Mouse (Mus musculus) lung, embryonic 14.5 days (tissue): ENCODE measurements around the gene Grap. TPM values are rescaled to one million over a fixed set of nuclear protein-coding genes. Genes with fewer than 3 reads are reported as not detected.
"Not testable (repeated sequence)": the region's sequence is repeated elsewhere in the genome, so short reads cannot be mapped to it uniquely, and the experiment has no call there.

Source experiments
- ATAC-seq: fragments of 200-750 bp; cut with Nextera tagmentation; 2 replicates; pipeline ENCODE4 v1.8.0; 2017; ENCODE audit warnings: mild to moderate bottlenecking, moderate TSS enrichment, moderate library complexity; ENCODE audit not compliant: insufficient read depth
- DNase-seq: peaks from one replicate; pipeline ENCODE4 v3.0.0-alpha.2; 2015
- H3K27ac ChIP-seq: fragments of 300-500 bp; sonication (generic); 2 replicates; pipeline ENCODE4 v1.5.1; 2014; ENCODE audit warnings: low read depth, mild to moderate bottlenecking, moderate library complexity
- H3K27me3 ChIP-seq: fragments of 300-500 bp; sonication (generic); 2 replicates; pipeline ENCODE4 v1.6.1; 2014; ENCODE audit warnings: low read length, control low read depth; ENCODE audit not compliant: insufficient read depth
- H3K36me3 ChIP-seq: fragments of 300-500 bp; sonication (generic); 2 replicates; pipeline ENCODE4 v1.6.1; 2014; ENCODE audit warnings: control low read depth; ENCODE audit not compliant: insufficient read depth
- H3K4me1 ChIP-seq: fragments of 300-500 bp; sonication (generic); 2 replicates; pipeline ENCODE4 v1.6.1; 2014; ENCODE audit warnings: antibody characterized with exemption, control low read depth; ENCODE audit not compliant: insufficient read depth
- H3K4me2 ChIP-seq: fragments of 300-500 bp; sonication (generic); 2 replicates; pipeline ENCODE4 v1.6.1; 2014; ENCODE audit warnings: mild to moderate bottlenecking
- H3K4me3 ChIP-seq: fragments of 300-500 bp; sonication (generic); 2 replicates; pipeline ENCODE4 v1.5.1; 2014; ENCODE audit warnings: low read depth, low read length
- H3K9ac ChIP-seq: fragments of 300-500 bp; sonication (generic); 2 replicates; pipeline ENCODE4 v1.6.1; 2014
- H3K9me3 ChIP-seq: fragments of 300-500 bp; sonication (generic); 2 replicates; pipeline ENCODE4 v1.6.1; 2016; ENCODE audit warnings: low read depth, low read length, control low read depth
- CTCF ChIP-seq: IDR thresholded peaks from 2 replicates; pipeline ENCODE4 v1.5.1; 2016; ENCODE audit warnings: antibody characterized with exemption, low read depth
- WGBS: fragments of 180-500 bp; shearing (Covaris S2); extraction: QIAGEN DNeasy Blood & Tissue Kit; methylation state at CpG from one replicate; pipeline ENCODE4 v1.1.7; 2014; 5-methylcytosine and 5-hydroxymethylcytosine counted together
- polyA plus RNA-seq: library from polyadenylated mRNA; unstranded; fragments of >200 nt; fragmentation: Nextera tagmentation; extraction: Ambion mirVana; gene quantifications from 2 replicates; pipeline ENCODE4 v1.2.1, GENCODE M21; 2014

Gene Grap
- polyA plus RNA-seq, 1 experiment from 2014 or later, result 29.5 TPM

DNA sequence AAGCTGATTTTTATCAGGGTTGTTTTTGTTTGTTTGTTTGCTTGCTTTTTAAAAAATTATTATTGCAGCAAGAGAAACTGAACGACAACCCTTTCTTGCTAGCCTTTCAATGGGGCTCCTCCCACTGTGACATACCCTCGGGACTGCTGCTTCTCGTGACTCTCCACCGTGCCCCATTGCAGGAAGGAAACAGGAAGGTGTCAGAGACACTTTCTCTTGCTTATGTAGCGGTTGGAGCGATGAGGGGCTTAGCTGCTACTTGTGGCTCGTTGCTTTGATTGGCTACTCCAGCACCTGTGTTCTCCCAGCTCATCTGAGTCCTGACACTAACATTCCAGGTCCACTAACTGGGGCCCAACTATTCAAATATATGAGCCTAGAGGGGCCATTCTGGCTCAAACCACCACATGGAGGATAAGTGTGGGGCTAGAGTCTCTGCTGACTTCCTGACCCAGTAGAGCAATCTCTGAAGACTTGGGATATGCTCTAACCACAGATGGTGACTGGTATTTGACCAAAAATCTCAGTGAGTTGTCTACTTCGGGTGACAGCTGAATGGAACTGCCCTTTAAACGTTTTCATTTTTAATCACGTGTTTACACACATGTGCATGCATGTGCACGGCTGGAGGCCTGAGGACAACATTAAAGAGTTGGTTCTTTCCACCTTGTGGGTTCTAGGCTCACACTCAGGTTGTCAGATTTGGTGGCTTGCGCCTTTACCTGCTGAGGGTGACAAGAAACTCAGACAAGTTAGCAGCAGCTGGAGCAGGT, 14.1 kb upstream of the Grap start:
- H3K36me3 ChIP-seq, result no peaks in the 10 kb centered on the region
- no peak overlapping the region for H3K4me3 ChIP-seq
- no peaks in the 10 kb centered on the region for H3K27me3 ChIP-seq
- H3K4me2 ChIP-seq, result no peak overlapping the region
- TF ChIP-seq CTCF, result no peak
- H3K9me3 ChIP-seq, result no peaks in the 10 kb centered on the region
- DNase-seq (peak; percentile 30), ATAC-seq (no peak)
- no peak overlapping the region for H3K27ac ChIP-seq
- no peaks in the 10 kb centered on the region for H3K4me1 ChIP-seq
- H3K9ac ChIP-seq, result no peak overlapping the region
- 61% methylated on average over 12 of the region's 12 CpGs for WGBS

DNA sequence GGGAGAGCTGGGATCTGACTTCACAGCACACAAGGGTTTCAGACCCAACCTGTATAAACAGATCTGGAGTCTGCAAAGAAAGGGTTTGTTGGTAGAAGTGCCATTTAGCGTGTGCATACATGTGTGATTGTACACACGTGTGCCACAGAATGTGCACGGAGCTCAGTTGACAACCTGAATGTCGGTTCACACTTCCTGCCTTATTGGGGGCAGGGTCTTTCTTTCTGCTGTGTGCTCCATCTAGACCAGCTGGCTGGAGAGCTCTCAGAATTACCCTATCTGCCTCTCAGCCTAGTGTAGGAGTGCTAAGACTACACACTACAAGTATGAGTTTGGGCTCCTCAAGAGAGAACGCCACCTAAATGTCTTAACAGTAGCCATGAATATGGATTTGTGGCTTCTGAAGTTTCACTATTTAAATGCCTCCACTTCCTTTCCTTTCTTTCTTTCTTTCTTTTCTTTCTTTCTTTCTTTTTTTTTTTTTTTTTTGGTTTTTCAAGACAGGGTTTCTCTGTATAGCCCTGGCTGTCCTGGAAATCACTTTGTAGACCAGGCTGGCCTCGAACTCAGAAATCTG, 13.4 kb upstream of the Grap start:
- Histone ChIP-seq H3K4me1 (no peaks in the 10 kb centered on the region; the same call in 1 of the 2 replicates), H3K4me3 (no peak overlapping the region), H3K27me3 (no peaks in the 10 kb centered on the region), H3K9ac (no peak overlapping the region), H3K9me3 (no peaks in the 10 kb centered on the region), H3K36me3 (no peaks in the 10 kb centered on the region), H3K27ac (no peak overlapping the region), H3K4me2 (no peak overlapping the region)
- TF ChIP-seq CTCF, result no peak
- DNase-seq, result no peak
- no peak for ATAC-seq
- WGBS, result 84% methylated on average over 6 of the region's 6 CpGs

DNA sequence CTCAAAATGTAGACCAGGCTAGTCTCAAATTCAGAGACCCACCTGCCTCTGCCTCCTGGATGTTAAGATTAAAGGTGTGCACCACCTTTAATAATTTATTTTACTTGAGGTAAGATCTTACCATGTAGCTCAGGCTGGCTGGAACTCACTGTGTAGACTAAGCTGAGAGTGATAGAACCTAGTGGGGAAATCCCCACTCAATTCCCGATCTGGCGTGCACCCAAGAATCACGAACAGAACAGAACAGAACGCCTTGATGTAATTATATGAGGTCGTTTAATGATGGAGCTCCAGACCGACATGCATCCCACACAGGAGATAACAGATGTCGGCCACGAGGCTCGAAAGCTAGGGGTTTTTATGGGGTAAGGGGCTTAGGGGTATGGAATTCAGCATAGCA, 12.5 kb upstream of the Grap start:
- not testable (repeated sequence) for H3K27me3 ChIP-seq, H3K36me3 ChIP-seq, H3K4me2 ChIP-seq, H3K9ac ChIP-seq, H3K9me3 ChIP-seq, H3K27ac ChIP-seq, ATAC-seq, H3K4me1 ChIP-seq, H3K4me3 ChIP-seq
- 47% methylated on average over 9 of the region's 9 CpGs for WGBS
- peak; percentile 14 for DNase-seq

DNA sequence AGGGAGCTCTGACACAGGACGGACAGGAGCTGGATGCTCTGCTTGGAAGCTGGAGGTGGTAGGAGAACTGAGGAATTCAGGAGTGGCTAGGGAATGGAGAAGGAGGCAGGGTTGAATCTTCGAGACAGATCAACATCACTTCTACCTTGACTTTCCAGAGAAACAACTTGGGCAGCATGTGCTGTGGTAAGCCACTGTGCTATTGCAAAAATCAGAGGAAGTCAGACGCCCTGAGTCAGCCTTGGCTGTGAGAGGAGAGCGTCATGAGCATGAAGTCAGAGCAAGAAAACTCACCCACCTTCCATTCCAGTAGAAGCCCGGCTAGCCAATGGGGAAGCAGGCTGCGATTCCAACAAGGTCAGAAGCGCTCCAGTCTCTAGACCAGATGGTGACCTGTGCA, 11.0 kb upstream of the Grap start:
- no peaks in the 10 kb centered on the region for H3K36me3 ChIP-seq
- ATAC-seq (no peak), DNase-seq (no peak)
- WGBS, result 76% methylated on average over 7 of the region's 7 CpGs
- no peak overlapping the region for H3K4me2 ChIP-seq
- H3K4me3 ChIP-seq, result no peak overlapping the region
- no peak overlapping the region for H3K9ac ChIP-seq
- no peaks in the 10 kb centered on the region for H3K27me3 ChIP-seq
- TF ChIP-seq CTCF, result no peak
- peaks cover 3% of the 10 kb centered on the region for H3K4me1 ChIP-seq
- no peaks in the 10 kb centered on the region for H3K9me3 ChIP-seq
- H3K27ac ChIP-seq, result no peak overlapping the region

DNA sequence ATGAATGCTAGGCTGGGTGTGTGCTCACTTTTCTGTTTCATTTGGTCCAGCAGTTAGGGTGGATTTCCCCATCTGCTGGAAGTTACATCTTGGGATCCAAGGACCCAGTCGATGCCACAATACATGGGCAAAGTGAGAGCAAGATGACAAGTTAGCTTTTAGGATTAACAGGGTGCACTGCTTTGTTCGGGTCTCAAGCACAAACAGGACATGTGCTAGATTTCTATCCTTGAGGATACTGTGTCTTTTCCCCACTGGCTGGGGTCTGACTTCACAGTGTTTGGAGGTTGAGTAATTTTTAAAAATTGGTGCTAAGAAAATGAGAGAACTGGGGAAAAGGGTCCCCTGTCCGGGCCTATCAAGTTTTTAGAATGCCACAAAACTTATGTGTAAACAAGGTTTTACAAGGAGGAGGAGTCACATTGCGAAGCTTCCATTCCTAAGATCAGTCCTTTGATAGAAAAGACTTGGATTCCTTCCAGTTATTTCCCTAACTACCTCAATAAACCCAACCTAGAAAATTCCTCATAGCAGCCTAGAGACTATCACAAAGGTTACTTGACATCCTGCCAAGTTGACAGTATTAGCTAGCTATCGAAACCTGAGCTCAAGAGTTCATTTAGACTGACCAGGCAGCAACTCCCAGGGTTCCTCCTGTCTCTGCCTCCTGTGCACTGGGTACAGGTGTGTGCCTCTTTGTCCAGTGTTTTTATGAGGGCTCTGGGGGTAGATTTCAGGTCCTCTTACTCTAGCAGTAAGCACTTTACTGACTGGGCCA, 9.7 kb upstream of the Grap start:
- Histone ChIP-seq H3K27me3 (no peaks in the 10 kb centered on the region), H3K9ac (no peak overlapping the region), H3K36me3 (no peaks in the 10 kb centered on the region), H3K4me3 (no peak overlapping the region), H3K4me2 (no peak overlapping the region), H3K27ac (no peak overlapping the region), H3K9me3 (no peaks in the 10 kb centered on the region), H3K4me1 (peaks cover 3% of the 10 kb centered on the region)
- WGBS, result 63% methylated on average over 5 of the region's 5 CpGs
- no peak for TF ChIP-seq CTCF
- no peak for ATAC-seq
- no peak for DNase-seq

DNA sequence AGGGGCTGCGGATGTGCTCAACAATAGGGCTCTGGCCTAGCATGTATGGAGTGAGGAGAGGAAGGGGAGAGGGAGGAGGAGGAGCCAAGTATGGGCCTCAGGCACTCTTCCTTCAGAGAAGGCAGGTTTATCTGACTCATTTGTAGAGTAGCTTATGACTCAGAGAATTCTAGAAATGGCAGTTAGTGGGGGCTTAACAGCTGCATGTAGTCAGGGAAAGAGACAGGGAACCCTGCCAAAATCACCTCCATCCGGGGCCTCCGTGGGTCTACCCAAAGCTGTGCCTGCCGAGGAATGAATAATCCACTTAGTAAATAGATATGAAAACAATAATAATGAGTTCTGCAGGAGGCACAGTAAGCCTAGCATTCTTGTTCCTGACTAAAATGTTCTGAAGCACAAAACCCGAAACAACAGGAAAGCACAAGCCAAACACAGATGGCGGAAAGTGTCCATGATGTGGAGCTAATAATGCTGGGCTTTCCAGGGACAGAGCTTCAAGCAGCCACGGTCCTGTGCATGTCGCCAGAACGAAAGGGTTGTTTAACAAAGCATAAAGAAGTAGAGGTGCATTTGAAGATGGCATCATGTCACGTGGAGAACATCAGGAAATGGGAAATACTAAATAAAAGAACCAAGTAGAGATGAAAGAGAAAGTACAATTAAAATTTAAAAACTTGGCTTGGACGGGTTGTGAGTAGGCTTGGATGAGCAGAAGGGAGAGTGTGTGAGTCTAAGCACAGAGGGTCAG, 8.3 kb upstream of the Grap start:
- DNase-seq (peak; percentile 78), ATAC-seq (peak; percentile 41; the same call in 1 of the 2 replicates)
- Histone ChIP-seq H3K4me3 (no peak overlapping the region), H3K27me3 (no peaks in the 10 kb centered on the region), H3K4me2 (no peak overlapping the region), H3K36me3 (no peaks in the 10 kb centered on the region), H3K9me3 (no peaks in the 10 kb centered on the region), H3K4me1 (peaks cover 3% of the 10 kb centered on the region), H3K27ac (peak overlapping the region; percentile 59), H3K9ac (no peak overlapping the region)
- TF ChIP-seq CTCF, result no peak
- WGBS, result 34% methylated on average over 11 of the region's 11 CpGs
